Mouse (Mus musculus): ENCODE results near the gene Dcaf17. TPM values are rescaled to one million over a fixed set of nuclear protein-coding genes. Genes with fewer than 3 reads are reported as not detected.
A peak's percentile ranks its signal among the peaks of the same experiment; 100 is the strongest.

The Dcaf17 gene
- total RNA-seq (2021), result 10 to 100 TPM; 12.8 TPM

DNA sequence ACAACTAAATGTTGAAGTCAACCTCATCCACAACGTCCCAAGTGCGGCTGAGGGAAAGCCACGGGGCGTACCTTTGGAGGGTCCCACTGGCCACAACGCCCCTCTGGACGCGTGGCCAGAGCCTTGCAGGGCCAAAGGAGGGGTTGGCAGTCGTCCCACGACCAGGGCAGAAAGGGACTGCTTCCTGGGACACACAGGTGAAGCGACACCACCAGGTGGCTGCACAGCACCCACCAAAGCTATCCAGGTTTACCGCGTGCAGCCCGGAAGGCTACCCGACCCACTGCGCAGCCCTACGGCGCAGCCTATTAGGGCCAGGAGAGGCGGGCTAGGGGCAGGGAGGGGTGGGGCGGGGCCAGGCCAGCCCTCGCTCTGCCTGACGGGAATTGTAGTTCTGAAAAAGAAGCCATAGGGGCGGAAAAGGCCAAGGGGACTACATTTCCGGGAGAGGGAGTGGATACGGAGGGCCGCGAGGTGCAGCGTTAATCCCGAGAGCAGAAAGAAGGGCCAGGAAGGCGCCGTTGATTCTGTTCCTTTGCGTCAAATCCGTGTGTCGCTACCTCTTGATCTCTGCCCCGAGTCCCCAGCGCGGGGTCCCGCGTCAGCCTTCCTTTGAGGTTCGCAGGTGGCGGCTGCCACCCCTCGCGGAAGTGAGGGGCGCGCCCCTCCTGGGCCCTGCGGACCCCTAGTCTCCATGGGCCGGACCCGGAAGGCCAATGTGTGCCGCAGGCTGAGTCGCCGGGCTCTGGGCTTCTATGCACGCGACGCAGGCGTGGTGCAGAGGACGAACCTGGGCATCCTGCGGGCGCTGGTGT is at the start of gene Dcaf17, which contains the start of gene Mettl8:
TSS of gene Dcaf17 (plus strand) at position 29 of the 815 bp plus-strand sequence.
TSS of gene Mettl8 (minus strand) at position 284 of the 815 bp plus-strand sequence.
- peak; percentile 87 to 90 for DNase-seq (ENCODE audit: low spot score in 2 of 2)
- intact Hi-C loops (cut with DNase I), result no loop called here

DNA sequence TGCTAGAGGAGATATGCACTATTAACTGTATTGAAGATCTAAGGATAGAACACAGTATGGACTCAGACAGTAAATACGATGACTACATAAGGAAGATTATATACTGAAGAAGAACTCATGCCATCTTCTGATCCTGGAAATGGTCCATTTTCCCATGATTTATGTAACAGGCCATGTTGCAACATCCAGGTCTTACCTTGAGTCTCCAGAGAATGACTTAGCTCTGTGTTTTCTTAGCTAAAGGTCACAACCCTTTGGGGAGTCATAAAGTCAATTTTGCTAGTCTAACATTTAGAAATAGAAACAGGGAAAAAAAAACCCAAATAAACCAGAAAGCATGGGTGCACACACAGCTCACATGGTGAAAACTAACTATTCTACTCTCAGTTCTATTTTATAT is 43.3 kb upstream of the Dcaf17 start:
- intact Hi-C loops (cut with DNase I), result no loop called here
- no peak for DNase-seq (ENCODE audit: low spot score in 2 of 2)

DNA sequence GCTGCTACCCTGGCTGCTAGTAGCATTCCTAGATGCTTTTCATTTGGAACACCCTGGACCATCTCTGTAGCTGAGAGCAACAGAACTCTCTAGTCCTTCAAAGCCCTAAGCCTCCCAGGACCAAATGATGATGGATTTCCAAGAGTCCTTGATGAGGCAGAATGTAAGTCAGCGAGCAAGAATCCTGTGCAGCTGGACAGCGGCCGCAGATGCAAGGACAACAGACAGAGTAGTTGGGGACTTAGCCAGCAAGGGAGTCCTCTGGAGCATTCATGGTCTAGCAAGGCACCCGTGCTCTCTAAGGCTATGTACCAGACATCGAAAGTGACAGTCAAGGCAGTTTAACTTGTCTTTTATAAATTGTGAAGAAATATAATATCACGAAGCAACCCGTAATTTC is 41.6 kb upstream of the Dcaf17 start:
- intact Hi-C loops (cut with DNase I), result no loop called here
- DNase-seq (ENCODE audit: low spot score in 2 of 2), result no peak

DNA sequence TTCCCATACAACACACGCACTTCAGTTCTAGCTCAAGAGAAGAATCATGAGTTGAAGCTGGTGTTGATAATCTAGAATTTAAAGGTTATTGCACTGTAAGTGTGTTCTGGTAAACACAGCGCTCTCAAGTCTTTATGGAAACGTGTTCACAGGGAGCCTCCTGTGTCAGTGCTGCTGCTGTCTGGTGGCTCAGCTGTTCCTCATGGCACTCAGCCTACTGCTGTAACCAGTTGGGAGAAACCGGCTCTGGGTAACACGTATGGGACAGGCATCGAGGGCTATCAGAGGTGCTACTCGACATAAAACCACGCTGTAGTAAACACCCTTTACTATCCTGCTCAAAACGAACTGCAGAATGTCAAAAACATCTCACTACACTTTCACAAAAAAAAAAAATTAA is 35.9 kb upstream of the Dcaf17 start:
- no peak for DNase-seq (ENCODE audit: low spot score in 2 of 2)

DNA sequence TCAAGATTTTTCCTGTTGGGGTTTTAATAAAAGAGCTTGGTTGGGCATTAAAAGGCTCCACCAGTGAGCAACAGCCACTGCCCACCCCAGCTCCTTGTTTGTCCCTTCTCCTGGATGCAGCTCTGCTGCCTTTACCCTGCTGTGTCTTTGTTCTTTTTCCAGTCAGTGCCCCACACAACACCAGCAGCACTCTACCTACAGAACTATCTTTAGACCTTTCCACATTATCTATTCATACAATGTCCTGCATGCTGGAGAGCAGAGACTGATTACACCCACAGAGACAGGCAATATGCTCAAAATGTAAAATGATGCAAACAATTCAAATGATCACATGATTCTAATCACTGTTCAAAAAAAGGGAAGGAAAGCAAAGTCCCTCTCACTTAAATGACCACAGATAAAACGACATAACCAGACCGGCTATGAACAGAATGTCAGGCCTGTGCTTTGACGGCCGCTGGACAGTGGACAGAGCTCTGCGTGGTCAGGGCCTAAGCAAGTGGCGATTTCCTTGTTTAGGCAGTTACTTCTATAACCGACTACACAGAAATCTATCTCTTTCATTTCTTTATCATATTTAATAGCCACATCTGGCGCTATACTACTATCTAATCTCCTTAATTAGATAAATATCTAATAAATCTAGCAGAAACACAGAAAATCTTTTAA is 35.3 kb upstream of the Dcaf17 start:
- intact Hi-C loops (cut with DNase I), result no loop called here
- no peak for DNase-seq (ENCODE audit: low spot score in 2 of 2)

More for the DNA sequence above, 35.9 kb upstream of the Dcaf17 start:
- intact Hi-C loops (cut with DNase I), result no loop called here

DNA sequence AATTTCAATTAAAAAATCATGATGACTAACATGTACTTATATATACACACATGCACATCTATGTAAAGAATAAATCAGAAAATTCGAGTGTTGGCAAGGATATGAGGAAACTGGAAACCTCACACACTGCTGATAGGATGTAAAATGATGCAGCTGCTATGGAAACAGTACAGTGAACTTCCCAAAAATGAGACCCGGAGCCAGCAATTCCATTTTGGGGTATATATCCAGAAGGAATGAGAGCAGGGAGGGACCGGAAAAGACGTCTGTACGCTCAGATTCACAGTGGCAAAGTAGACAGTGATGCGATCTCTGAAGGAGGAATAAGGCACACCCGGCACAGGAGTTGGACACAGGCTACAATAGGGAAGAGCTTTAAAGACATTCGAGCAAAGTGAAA is 34.5 kb upstream of the Dcaf17 start:
- DNase-seq (ENCODE audit: low spot score in 2 of 2), result peak; percentile 38 to 44
- intact Hi-C loops (cut with DNase I), result no loop called here

DNA sequence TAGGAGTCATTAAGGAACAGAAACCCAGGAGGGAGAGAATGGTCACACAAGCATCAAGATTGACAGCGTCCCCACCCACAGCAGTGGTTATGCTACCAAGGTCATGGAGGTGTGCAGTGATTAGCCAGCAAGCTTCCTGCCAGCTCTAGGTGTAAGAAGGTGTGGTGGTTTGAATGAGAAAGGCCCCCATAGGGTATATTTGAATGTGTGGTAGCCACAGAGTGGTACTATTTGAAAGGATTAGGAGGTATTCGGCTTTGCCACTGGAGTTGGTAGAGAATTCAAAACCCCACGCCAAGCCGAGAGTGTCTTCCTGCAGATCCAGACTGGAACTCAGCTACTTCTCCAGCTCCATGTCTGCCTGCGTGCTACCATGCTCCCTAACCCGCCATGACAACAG is 32.1 kb upstream of the Dcaf17 start:
- intact Hi-C loops (cut with DNase I), result no loop called here

DNA sequence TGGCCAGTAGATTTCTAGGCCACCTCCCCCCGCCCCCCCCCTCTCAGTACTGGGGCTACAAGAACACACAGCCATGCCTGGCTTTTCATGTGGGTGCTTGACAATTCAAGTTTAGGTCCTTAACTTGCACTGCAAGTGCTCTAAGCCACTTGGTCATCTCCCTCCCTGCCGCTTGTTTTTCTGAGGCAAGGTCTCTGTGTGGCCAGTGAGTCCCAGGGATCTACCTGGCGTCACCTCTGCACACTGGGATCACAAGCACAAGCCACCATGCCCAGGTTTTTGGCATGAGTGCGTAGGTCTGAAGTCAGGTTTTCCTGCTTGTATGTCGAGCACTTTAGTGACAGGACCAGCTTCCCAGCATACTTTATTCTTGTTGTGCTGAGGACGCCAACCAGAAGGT is 31.1 kb upstream of the Dcaf17 start:
- intact Hi-C loops (cut with DNase I), result no loop called here
- DNase-seq (ENCODE audit: low spot score in 2 of 2), result no peak

More for the DNA sequence above, 32.1 kb upstream of the Dcaf17 start:
- DNase-seq (ENCODE audit: low spot score in 2 of 2), result no peak

DNA sequence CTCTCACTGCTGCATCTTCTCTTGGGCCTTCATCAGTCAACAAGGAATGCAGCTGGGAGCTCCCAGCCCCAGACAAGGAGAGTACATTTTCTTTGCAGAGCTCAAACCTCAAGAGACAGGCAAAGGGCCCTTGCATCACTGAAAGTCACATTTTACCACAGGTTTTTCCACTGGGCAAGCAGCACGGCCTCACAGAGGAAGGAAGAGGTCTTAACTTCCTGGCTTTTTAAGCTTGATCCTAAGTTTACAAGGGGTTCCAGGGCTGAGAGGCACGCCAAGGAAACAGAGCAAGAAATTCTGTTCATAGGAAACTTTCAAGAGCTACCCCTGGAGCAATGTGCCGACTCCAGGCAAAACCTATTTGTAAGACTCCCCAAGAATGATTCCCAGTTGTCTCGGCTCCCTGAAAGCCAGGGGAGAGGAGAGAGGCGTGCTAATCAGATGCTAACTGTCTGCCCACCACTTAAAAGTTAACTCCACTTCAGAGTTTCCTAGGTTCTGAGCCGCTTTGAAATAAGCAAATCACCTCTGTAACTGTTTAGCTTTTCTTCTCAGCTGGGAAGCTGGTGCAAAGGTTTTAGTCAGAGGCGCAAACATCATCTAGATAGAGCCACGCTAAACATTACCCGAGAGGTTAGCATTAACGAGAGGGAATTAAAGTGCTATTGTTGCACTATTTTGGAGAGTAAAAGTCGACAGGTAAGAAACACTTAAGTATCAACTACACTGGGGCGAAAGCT is 29.4 kb upstream of the Dcaf17 start:
- DNase-seq (ENCODE audit: low spot score in 2 of 2), result no peak
- intact Hi-C loops (cut with DNase I), result no loop called here

DNA sequence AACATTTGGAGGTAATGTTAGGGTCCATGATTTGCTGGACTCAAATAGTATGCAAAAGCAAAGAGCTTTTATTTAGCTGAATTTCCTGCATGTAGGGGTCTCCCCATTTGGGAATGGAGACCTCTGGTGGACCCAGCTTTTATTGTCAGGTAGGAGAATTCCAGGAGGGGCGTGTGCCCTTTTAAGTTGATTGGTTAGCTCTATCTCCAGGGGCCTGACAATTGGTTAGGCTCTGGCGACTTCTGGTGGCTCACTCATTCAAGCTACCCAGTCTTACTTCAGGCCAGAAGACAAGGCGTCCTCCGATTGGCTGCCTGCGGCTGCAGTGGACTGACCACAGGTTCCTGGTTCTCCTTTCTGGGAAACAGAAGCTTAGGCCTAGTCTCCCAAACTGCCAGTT is 28.3 kb upstream of the Dcaf17 start:
- intact Hi-C loops (cut with DNase I), result no loop called here
- no peak for DNase-seq (ENCODE audit: low spot score in 2 of 2)

DNA sequence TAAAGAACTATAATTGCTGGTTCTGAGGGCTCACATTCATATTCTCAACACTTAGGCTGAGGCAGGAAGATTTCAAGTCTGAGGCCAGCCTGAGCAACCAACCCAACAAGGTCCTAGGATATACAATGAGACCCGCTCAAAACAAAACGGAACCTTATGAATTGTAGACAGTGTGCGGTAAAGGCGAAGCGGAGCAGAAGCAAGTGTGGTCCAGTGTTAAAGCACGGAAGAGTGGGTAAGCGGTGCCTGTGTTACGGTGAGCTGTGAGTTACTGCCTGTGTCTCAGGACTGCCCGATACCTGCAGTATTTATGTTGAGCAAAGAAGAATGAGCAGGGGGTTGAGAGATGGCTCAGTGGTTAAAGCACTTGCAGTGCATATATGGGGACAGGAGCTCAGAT is 27.5 kb upstream of the Dcaf17 start:
- DNase-seq (ENCODE audit: low spot score in 2 of 2), result no peak
- intact Hi-C loops (cut with DNase I), result no loop called here

DNA sequence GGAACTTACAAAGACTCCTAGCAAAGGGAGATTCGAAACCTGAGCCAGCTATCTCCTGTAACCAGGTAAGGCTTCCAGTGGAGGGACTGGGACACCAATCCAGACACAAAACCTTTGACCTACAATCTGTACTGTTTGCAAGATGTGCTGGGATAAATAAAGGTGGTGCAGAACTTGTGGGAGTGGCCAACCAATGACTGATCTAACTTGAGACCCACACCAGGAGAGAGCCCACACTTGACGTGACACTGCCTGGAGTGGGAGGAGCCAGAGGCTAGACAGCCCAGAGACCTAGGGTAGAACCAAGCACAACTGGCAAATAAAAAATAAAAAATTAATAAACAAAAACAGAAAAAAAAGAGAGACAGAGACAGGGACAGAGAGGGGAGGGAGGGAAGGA is 24.5 kb upstream of the Dcaf17 start:
- DNase-seq (ENCODE audit: low spot score in 2 of 2), result no peak

DNA sequence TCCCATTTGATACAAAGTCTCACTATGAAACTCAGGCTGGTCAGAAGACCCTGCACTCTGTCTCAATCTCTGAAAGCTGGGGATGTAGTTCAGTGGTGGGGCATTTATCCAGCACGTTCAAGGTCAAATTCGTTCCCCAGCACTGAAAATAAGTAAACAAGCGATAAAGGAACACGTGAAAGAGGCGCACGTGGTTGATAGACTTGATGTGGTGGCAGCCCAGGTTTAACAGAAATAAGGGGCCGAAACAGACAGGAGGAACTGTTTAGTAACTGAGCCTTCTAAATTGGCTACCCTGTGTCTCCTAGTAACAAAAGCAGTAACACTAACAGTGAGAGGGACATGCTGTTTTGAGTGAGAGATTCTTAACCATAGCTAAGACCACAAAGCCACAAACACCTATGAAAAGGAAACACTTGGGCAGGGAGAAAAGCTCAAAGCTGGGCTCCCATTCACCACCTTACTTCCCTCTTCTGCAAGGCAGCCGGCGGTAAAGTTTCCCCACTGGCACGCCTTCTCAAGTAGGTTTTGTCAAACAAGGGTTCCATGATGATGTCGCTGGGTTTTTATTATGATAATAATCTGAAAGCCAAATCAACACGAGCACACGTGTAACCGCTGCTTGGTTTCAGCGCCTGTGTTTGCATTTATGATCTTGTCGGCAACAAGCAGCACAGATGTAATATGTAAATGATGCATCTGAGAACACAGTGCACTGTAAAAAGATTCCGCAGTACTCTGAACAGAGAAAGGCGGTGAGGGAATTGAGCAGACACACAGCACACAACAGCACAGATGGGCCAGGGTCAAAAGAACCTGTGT is 22.9 kb upstream of the Dcaf17 start:
- intact Hi-C loops (cut with DNase I), result no loop called here

More for the DNA sequence above, 24.5 kb upstream of the Dcaf17 start:
- intact Hi-C loops (cut with DNase I), result no loop called here

DNA sequence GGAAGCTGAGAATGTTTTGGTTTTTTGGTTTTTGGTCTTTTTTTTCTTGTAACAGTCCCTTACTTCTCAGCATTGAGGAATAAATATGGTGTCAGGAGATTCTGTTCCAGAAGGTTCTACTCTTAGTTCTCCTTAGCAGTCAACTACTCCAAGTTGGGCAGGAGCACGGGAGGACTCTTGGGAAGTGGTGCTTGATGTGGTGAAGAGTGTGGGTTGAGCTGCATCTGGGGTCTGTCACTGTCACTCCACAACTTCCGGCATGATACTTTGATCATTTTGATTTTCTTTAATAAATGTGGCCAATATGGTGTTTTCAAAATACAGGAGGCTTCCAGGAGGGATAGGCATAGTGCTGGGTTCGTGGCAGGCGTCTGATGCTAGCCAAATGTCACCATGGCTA is 22.1 kb upstream of the Dcaf17 start:
- intact Hi-C loops (cut with DNase I), result no loop called here
- no peak for DNase-seq (ENCODE audit: low spot score in 2 of 2)

More for the DNA sequence above, 22.9 kb upstream of the Dcaf17 start:
- DNase-seq (ENCODE audit: low spot score in 2 of 2), result no peak

DNA sequence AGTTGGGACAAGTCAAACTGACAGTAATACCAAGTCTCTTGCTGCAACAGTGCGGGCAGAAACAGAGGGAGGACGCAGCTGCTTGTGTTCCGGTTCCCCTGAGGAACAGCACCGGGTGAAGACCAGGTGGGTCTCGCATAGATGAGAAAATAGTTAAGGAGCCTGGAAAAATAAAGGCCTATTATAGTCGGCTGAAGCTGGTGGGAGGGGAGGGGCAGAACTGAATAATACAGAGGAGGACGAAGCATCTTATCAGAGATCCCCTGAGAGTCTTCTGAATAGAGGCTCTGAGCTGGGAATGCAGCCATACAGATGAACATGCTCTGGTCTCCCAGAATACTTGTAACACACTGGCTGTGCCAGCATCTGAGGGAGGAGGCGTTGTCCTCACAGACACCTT is 21.1 kb upstream of the Dcaf17 start:
- intact Hi-C loops (cut with DNase I), result no loop called here
- DNase-seq (ENCODE audit: low spot score in 2 of 2), result no peak

DNA sequence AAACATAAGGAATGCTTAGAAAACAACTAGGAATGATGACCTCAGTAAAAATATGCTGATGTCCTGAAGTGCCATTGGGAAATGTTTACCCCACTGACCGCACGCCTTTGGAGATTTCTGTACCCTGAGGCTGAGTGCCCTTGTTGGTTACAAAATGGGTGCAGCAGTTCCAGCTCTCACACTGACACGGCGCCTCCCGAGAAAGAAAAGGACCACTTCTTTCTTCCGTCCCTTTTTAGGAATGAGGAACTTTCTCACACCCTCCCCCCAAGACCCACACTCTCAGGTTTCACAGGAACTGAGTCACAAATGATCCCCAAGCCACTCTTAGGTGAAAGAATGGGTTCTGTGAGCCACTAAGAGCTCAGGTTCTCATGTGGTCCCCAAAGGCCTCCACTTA is 17.7 kb upstream of the Dcaf17 start:
- intact Hi-C loops (cut with DNase I), result loop anchor here (5.0 kb wide), 2 partner anchors 215 to 330 kb away; no protein-coding TSS in a partner anchor
- no peak for DNase-seq (ENCODE audit: low spot score in 2 of 2)

DNA sequence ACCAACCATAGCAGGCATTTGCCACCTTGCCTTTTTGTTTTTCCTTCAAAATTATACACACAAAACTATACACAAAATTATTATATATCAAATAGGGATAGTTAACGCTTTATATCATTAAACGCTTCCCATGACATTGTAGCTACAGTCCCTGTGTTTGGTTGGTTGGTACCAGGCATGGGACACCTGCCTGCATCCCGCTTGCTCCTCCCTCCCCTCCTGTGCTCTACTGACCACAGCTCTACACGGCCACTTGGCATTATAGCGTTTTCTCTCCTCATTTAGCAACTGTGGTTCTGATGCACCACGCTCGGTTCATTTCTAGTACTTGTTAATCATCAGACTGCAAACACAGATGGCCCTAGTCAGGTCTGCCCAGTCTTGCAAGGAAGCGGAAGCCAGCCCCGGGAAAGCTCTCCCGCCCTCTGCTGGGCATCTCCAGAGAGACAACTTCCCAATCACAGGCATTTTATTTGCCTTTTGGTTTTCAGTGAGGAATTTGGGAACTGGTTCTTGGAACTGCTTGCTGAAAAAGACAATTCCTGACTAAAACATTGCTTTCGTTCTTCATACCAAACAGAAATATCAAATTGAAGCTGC is 15.5 kb upstream of the Dcaf17 start:
- intact Hi-C loops (cut with DNase I), result loop anchor here (2.0 to 5.0 kb wide), 3 partner anchors 217 to 332 kb away; no protein-coding TSS in a partner anchor

DNA sequence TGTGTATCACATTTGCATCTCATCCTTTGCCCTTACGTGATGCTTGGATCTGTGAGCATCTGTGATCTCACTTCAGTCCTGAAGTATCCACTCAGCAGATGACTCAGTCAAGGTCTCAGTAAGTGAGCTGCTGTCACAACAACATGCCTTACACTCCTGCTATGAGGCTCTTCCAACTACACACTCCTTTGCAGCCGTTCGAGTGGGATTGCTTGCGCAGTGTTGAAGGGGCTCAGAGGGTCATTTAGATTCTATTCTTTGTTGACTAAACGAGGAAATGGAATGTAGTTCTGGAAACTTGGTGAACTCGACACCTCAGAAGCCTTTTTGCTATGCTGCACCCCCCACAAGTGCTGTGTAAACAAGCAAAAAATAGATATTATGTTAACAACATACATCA is 9.0 kb upstream of the Dcaf17 start:
- no peak for DNase-seq (ENCODE audit: low spot score in 2 of 2)
- intact Hi-C loops (cut with DNase I), result no loop called here

More for the DNA sequence above, 15.5 kb upstream of the Dcaf17 start:
- DNase-seq (ENCODE audit: low spot score in 2 of 2), result peak; percentile 81 to 84

DNA sequence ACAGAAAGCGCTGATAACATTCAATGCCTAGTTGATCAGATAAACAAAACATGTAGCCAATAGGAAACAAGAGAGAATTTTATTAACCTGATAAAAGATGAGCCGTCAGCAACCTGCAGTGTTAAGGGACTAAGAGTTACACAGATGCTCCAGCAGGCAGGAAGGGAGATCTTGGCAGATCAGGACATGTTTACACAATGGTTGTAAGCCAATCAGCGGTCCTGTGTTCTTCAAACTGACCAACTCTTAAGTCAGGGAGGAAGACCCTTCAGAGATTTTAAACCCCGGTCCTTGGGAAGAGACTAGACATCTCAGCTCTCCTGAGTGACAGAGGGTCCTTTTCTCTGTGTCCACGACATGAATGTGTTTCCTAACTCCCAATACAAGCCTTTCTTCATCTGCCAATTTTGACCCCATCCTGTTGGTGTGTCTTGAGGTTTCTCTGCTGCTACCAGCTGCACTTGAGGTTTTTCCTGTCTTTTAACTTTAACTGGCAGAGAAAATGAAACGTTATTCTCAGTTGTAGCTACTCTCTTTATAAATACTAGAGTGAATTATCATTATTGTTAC is 8.3 kb upstream of the Dcaf17 start:
- no peak for DNase-seq (ENCODE audit: low spot score in 2 of 2)
- intact Hi-C loops (cut with DNase I), result no loop called here
